In the genomic region with DNA sequence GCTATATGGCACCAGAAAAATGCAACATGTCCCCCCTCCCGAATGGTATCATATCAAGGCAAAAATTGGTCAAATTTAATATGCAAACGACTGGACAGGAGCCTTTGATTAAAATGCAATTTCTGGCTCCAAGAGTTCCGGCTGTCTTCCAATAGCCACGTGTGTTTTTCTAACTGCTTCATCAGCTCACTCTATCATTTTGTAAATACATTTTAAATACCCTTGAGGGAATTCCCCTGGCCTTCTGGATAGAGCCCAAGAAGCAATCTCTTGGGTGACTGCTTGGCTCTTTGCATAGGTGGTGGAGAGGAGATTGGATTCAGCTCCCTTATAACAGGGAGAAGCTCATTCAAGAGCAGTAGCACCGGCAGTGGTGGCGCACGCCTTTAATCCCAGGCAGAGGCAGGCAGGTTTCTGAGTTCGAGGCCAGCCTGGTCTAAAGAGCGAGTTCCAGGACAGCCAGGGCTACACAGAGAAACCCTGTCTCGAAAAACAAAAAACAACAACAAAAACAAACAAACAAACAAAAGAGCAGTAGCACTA, we compare ENCODE assay signal across 21 mouse cellular contexts. TPM values are rescaled to one million over a fixed set of nuclear protein-coding genes. Genes with fewer than 3 reads are reported as not detected.
DNase-seq lines count a peak whose midpoint lies in the region; ATAC-seq and TF ChIP-seq lines count a peak whose summit lies in the region.
"Had no signal": no experiment of that assay in that cellular context is flagged by ENCODE, and none has a peak within 500 bp of the region (broad histone marks: within the 10 kb centered on the region; RNA-seq: fewer than 3 reads in every experiment).

No protein-coding gene starts in this region.

- no peak overlapping the region for H3K27ac ChIP-seq in stomach, postnatal 0 days (replicated peaks)
- H3K27ac ChIP-seq in midbrain, embryonic 11.5 days (ENCODE audit: low read depth, low read length) = no peak overlapping the region
- H3K27ac ChIP-seq: embryonic facial prominence, embryonic 15.5 days; forebrain, embryonic 10.5 days; gastrocnemius, adult 2 months; hindbrain, embryonic 10.5 days; hindbrain, embryonic 15.5 days had no signal

- 63% methylated on average over 10 of the region's 10 CpGs for WGBS in stomach, postnatal 0 days
- WGBS in midbrain, embryonic 11.5 days = 89% methylated on average over 10 of the region's 10 CpGs

- no peaks in the 10 kb centered on the region; the same call in 1 of the 2 replicates for H3K4me1 ChIP-seq in stomach, postnatal 0 days (replicated peaks; ENCODE audit: control insufficient read depth, insufficient read depth)
- no peaks in the 10 kb centered on the region for H3K4me1 ChIP-seq in midbrain, embryonic 11.5 days (ENCODE audit: control insufficient read depth, insufficient read depth, low read length)
- H3K4me1 ChIP-seq: embryonic facial prominence, embryonic 15.5 days; forebrain, embryonic 10.5 days; heart, embryonic 12.5 days; hindbrain, embryonic 10.5 days; hindbrain, embryonic 15.5 days had no signal

- no peaks in the 10 kb centered on the region for H3K36me3 ChIP-seq in stomach, postnatal 0 days (ENCODE audit: control insufficient read depth, insufficient read depth, low read length)
- H3K36me3 ChIP-seq in midbrain, embryonic 11.5 days (ENCODE audit: control insufficient read depth, insufficient read depth, low read length) = no peaks in the 10 kb centered on the region
- H3K36me3 ChIP-seq: embryonic facial prominence, embryonic 15.5 days; forebrain, embryonic 10.5 days; heart, embryonic 12.5 days; hindbrain, embryonic 10.5 days; hindbrain, embryonic 15.5 days had no signal

- no peak overlapping the region for H3K4me3 ChIP-seq in stomach, postnatal 0 days (ENCODE audit: low read depth, low read length)
- no peak overlapping the region for H3K4me3 ChIP-seq in midbrain, embryonic 11.5 days (ENCODE audit: low read depth, low read length)
- H3K4me3 ChIP-seq: embryonic facial prominence, embryonic 15.5 days; erythroblast, embryonic 14.5 days; forebrain, embryonic 10.5 days; gastrocnemius, adult 2 months; heart, embryonic 12.5 days; hindbrain, embryonic 10.5 days; hindbrain, embryonic 15.5 days had no signal

- no peaks in the 10 kb centered on the region for H3K9me3 ChIP-seq in stomach, postnatal 0 days (ENCODE audit: control insufficient read depth, low read length)
- H3K9me3 ChIP-seq in midbrain, embryonic 11.5 days (ENCODE audit: control insufficient read depth, low read length) = no peaks in the 10 kb centered on the region
- H3K9me3 ChIP-seq: embryonic facial prominence, embryonic 15.5 days; forebrain, embryonic 10.5 days; heart, embryonic 12.5 days; hindbrain, embryonic 10.5 days; hindbrain, embryonic 15.5 days had no signal

- TF ChIP-seq EP300 in stomach, postnatal 0 days (optimal IDR thresholded peaks at IDR 0.05) = no peak

- H3K4me2 ChIP-seq in stomach, postnatal 0 days (replicated peaks; ENCODE audit: low read depth) = no peak overlapping the region
- no peak overlapping the region for H3K4me2 ChIP-seq in midbrain, embryonic 11.5 days
- H3K4me2 ChIP-seq: embryonic facial prominence, embryonic 15.5 days; heart, embryonic 12.5 days; hindbrain, embryonic 15.5 days had no signal

- no peak for TF ChIP-seq CTCF in stomach, postnatal 0 days (IDR thresholded peaks at IDR 0.05; ENCODE audit: low read depth)

- no peak overlapping the region for H3K9ac ChIP-seq in stomach, postnatal 0 days (ENCODE audit: low read length)
- H3K9ac ChIP-seq in midbrain, embryonic 11.5 days (ENCODE audit: low read length) = no peak overlapping the region
- H3K9ac ChIP-seq: embryonic facial prominence, embryonic 15.5 days; heart, embryonic 12.5 days; hindbrain, embryonic 15.5 days had no signal

- H3K27me3 ChIP-seq in stomach, postnatal 0 days (ENCODE audit: control insufficient read depth, insufficient read depth, low read length) = no peaks in the 10 kb centered on the region
- no peaks in the 10 kb centered on the region for H3K27me3 ChIP-seq in midbrain, embryonic 11.5 days (ENCODE audit: control insufficient read depth, insufficient read depth, low read length)
- H3K27me3 ChIP-seq: embryonic facial prominence, embryonic 15.5 days; heart, embryonic 12.5 days; hindbrain, embryonic 15.5 days; Patski had no signal

- peak; percentile 50 for ATAC-seq in activated CD4-positive, CD25-positive, alpha-beta regulatory T cell, adult 4 months
- peak; percentile 43 for ATAC-seq in stomach, postnatal 0 days (ENCODE audit: low FRiP score, low TSS enrichment)
- ATAC-seq in midbrain, embryonic 11.5 days (ENCODE audit: low FRiP score) = no peak
- ATAC-seq: forebrain, embryonic 14.5 days; Patski had no signal

- DNase-seq in adrenal gland, postnatal 14 days = peak; percentile 22
- DNase-seq in adrenal gland, adult (ENCODE audit: inconsistent age in 2 of 2, low spot score in 1 of 2) = no peak
- DNase-seq in CD4-positive, CD25-positive, alpha-beta regulatory T cell, adult 2 months (ENCODE audit: low read depth, low spot score) = peak; percentile 43
- DNase-seq in stomach, postnatal 0 days (ENCODE audit: low spot score) = peak; percentile 48
- no peak for DNase-seq in layer of hippocampus, adult 18-20 months (ENCODE audit: low spot score in 2 of 2)
- no peak for DNase-seq in midbrain, embryonic 11.5 days (ENCODE audit: low spot score, missing footprints)
- DNase-seq: adrenal gland, postnatal 25 days; cerebellum, adult 18-20 months; cerebellum, postnatal 14 days; embryo, embryonic 11 days; gastrocnemius, adult 2 months; gastrocnemius, postnatal 25 days had no signal

RNA-seq across cellular contexts. Expression of a gene that starts 23.3 kb away (rescaled TPM):
- total RNA-seq in adrenal gland, postnatal 14 days (2021) = 16.3 and 16.9 TPM in 2 replicates
- polyA plus RNA-seq in activated CD4-positive, CD25-positive, alpha-beta regulatory T cell, adult 4 months (2017; shearing (Covaris generic)) = 10 to 100 TPM; 19.3 to 22.6 TPM
- 7.4 and 7.5 TPM in 2 replicates for polyA plus RNA-seq in stomach, postnatal 0 days (2015; fragmentation: Nextera tagmentation; extraction: Ambion mirVana)
- total RNA-seq in layer of hippocampus, adult 18-20 months (2021) = 10 to 100 TPM; 33.1 to 36.0 TPM
- 40.5 and 42.1 TPM in 2 replicates for polyA plus RNA-seq in midbrain, embryonic 11.5 days (2014; fragmentation: Nextera tagmentation; extraction: Ambion mirVana)

Comparison
In these comparisons a context has a peak if more than half of its experiments do, and no peak if none do; other contexts are left out.
1. DNase-seq: peak in adrenal gland, postnatal 14 days (single experiment), CD4-positive, CD25-positive, alpha-beta regulatory T cell, adult 2 months (single experiment) and stomach, postnatal 0 days (single experiment); none in adrenal gland, adult (0 of 2), layer of hippocampus, adult 18-20 months (0 of 2) and midbrain, embryonic 11.5 days (single experiment).